Mouse (Mus musculus): Measurements from ENCODE around the gene Rps6kc1. TPM values are rescaled to one million over a fixed set of nuclear protein-coding genes. Genes with fewer than 3 reads are reported as not detected.

Gene Rps6kc1
- total and polyA plus RNA-seq, 2 experiments from 2014 or later: 21.0 to 35.9 TPM

DNA sequence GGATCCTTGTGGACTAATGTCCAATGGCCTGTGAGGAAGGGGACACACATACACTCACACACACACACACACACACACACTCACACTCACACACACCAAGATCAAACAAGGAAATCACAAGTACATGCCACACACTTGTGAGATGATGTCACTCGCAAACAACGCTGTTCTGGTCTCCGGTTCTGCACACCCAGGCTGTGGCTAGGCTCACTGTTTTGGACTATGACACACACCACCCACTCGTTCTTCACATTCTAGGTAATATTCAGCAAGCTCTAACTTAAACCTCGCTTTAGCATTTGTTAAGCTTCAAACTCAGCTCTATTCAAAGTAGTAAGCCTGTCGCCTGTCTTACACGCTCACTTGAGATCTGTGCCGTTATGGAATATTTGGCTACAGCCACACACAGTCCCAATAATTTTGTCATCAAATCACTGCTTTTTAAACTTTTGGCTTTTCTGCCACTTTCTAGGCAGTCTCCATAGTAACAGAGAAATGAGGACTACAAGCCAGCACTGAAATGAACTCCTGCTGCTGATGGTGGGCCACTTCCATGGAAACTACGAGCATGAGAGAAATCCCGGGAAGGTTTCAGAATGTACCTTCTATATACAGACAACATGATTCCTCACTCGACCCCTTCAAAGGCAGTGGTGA is 65.4 kb downstream of the Rps6kc1 start:
- no peaks in the 10 kb centered on the region for H3K9me3 ChIP-seq (ENCODE audit: low read length)
- no peak overlapping the region for H3K4me2 ChIP-seq (ENCODE audit: low read depth, low read length)
- no peaks in the 10 kb centered on the region; the same call in 1 of the 2 replicates for H3K4me1 ChIP-seq (ENCODE audit: insufficient read depth, low read length)
- H3K4me3 ChIP-seq (ENCODE audit: low read length): no peak overlapping the region
- H3K27ac ChIP-seq: peak overlapping the region; percentile 2; the same call in 1 of the 2 replicates
- no peak for TF ChIP-seq CTCF (IDR thresholded peaks at IDR 0.05; ENCODE audit: low read depth)
- no peaks in the 10 kb centered on the region for H3K36me3 ChIP-seq (ENCODE audit: insufficient read depth, low read length)
- ATAC-seq (peak; percentile 31; the same call in 1 of the 2 replicates), DNase-seq (ENCODE audit: low spot score) (no peak)
- H3K9ac ChIP-seq (replicated peaks; ENCODE audit: low read length): no peak overlapping the region
- WGBS: 72% methylated on average over 11 of the region's 11 CpGs
- no peaks in the 10 kb centered on the region for H3K27me3 ChIP-seq (ENCODE audit: insufficient read depth, low read length)

DNA sequence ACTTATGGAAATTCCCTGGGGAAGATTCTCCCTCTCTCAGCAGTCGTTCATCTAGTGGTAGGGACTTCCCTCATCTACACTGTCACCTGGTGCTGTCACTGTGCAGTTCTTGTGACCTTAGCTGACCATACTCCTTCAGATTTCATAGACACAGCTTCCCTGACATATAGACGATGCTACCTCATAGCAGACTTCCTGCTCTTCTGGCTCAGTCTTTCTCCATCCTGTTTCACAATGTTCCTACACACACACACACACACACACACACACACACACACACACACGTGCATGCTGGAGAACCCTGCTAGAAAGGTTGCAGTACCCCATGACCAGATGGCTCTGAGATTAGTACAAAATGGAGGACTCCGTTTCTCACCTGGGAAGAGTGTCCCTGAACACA is 66.2 kb downstream of the Rps6kc1 start:
- DNase-seq (ENCODE audit: low spot score): no peak
- Histone ChIP-seq H3K4me2 (ENCODE audit: low read depth, low read length) (no peak overlapping the region), H3K9me3 (ENCODE audit: low read length) (no peaks in the 10 kb centered on the region), H3K27ac (no peak overlapping the region), H3K36me3 (ENCODE audit: insufficient read depth, low read length) (no peaks in the 10 kb centered on the region; the same call in 1 of the 2 replicates), H3K4me3 (ENCODE audit: low read length) (no peak overlapping the region), H3K4me1 (ENCODE audit: insufficient read depth, low read length) (no peaks in the 10 kb centered on the region; the same call in 1 of the 2 replicates), H3K27me3 (ENCODE audit: insufficient read depth, low read length) (no peaks in the 10 kb centered on the region), H3K9ac (replicated peaks; ENCODE audit: low read length) (no peak overlapping the region)
- no peak for TF ChIP-seq CTCF (IDR thresholded peaks at IDR 0.05; ENCODE audit: low read depth)
- WGBS: 73% methylated on average over 4 of the region's 4 CpGs
- no peak for ATAC-seq

- Histone ChIP-seq H3K9me3 (ENCODE audit: low read length) (no peaks in the 10 kb centered on the region), H3K27me3 (ENCODE audit: insufficient read depth, low read length) (no peaks in the 10 kb centered on the region), H3K4me3 (ENCODE audit: low read length) (no peak overlapping the region), H3K4me1 (ENCODE audit: insufficient read depth, low read length) (no peaks in the 10 kb centered on the region; the same call in 1 of the 2 replicates), H3K9ac (replicated peaks; ENCODE audit: low read length) (no peak overlapping the region), H3K36me3 (ENCODE audit: insufficient read depth, low read length) (no peaks in the 10 kb centered on the region; the same call in 1 of the 2 replicates), H3K4me2 (ENCODE audit: low read depth, low read length) (no peak overlapping the region), H3K27ac (peak overlapping the region; percentile 51; the same call in 1 of the 2 replicates)
- DNase-seq (ENCODE audit: low spot score) (no peak), ATAC-seq (no peak)
- 70% methylated on average over 11 of the region's 11 CpGs for WGBS
- no peak for TF ChIP-seq CTCF (IDR thresholded peaks at IDR 0.05; ENCODE audit: low read depth)
These were observed 67.2 kb downstream of the Rps6kc1 start for GRCm38 (mm10) chr1:190844356-190844755.

DNA sequence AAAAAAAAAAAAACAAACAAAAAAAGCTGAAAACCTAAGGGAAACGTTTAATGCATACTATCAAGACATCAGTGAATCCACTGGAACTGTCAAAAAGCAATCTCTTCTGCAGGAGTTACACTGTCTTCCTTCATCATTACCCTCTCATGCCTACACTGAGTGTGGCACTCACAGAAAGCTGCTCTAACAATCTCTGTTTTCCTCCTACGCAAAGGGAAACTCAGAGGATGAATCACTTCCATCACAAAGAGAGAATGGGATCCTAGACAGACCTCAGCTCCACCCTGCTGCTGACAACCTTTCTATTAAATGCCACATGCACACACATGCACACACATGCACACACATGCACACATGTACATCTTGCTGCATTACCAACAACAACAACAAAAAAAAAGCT is 75.5 kb downstream of the Rps6kc1 start:
- Histone ChIP-seq H3K27ac (no peak overlapping the region), H3K36me3 (ENCODE audit: insufficient read depth, low read length) (peaks cover 5% of the 10 kb centered on the region; the same call in 1 of the 2 replicates), H3K4me1 (ENCODE audit: insufficient read depth, low read length) (no peaks in the 10 kb centered on the region), H3K4me3 (ENCODE audit: low read length) (no peak overlapping the region), H3K9me3 (ENCODE audit: low read length) (no peaks in the 10 kb centered on the region), H3K9ac (replicated peaks; ENCODE audit: low read length) (no peak overlapping the region), H3K27me3 (ENCODE audit: insufficient read depth, low read length) (no peaks in the 10 kb centered on the region), H3K4me2 (ENCODE audit: low read depth, low read length) (no peak overlapping the region)
- DNase-seq (ENCODE audit: low spot score): no peak
- ATAC-seq: no peak
- 84% methylated on average over 2 of the region's 2 CpGs for WGBS
- no peak for TF ChIP-seq CTCF (IDR thresholded peaks at IDR 0.05; ENCODE audit: low read depth)

GRCm38 (mm10) chr1:190834201-190834907 is 77.2 kb downstream of the Rps6kc1 start:
- no peak for ATAC-seq

DNA sequence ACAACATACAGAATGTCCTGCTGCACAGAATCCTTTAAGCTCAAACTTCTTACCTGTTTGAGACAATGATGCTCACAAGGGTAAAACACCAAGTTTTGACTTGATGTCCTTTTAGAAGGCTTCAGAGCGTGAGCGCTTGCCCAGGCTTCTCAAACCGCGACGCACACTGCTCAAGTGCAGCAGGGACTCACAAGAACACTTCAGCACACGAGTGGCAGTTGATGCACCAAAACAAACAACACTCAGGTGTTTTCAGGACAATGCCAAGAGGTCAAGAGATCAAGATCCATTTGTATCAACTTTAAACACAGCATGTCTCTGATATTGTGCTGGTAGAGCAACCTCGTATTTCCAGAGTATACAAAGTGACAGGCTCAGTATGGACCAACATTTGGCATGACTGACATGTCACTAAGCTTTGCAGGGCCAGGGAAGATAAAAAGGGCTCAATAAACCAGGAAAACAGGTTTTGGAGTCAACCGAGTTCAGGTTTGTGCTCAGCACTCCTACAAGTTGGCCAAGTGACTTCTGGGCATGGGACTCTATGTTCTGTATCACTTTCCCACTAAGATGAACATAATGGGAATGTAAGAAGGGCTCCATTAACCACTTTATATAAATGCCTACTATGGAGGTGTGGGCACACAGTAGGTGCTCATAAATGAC is 78.5 kb downstream of the Rps6kc1 start:
- 92% methylated on average over 8 of the region's 8 CpGs for WGBS
- no peak for TF ChIP-seq CTCF (IDR thresholded peaks at IDR 0.05; ENCODE audit: low read depth)
- 0 out of 2 replicates have a peak, but pooled peaks cover 5% of the 10 kb centered on the region for H3K36me3 ChIP-seq (ENCODE audit: insufficient read depth, low read length)
- H3K27me3 ChIP-seq (ENCODE audit: insufficient read depth, low read length): no peaks in the 10 kb centered on the region
- DNase-seq (ENCODE audit: low spot score) (no peak), ATAC-seq (no peak)
- H3K4me2 ChIP-seq (ENCODE audit: low read depth, low read length): no peak overlapping the region
- no peak overlapping the region for H3K27ac ChIP-seq
- no peak overlapping the region for H3K4me3 ChIP-seq (ENCODE audit: low read length)
- H3K9me3 ChIP-seq (ENCODE audit: low read length): no peaks in the 10 kb centered on the region
- no peak overlapping the region for H3K9ac ChIP-seq (replicated peaks; ENCODE audit: low read length)
- H3K4me1 ChIP-seq (ENCODE audit: insufficient read depth, low read length): no peaks in the 10 kb centered on the region

More at GRCm38 (mm10) chr1:190834201-190834907, 77.2 kb downstream of the Rps6kc1 start:
- 0 out of 2 replicates have a peak, but pooled peaks cover 5% of the 10 kb centered on the region for H3K36me3 ChIP-seq (ENCODE audit: insufficient read depth, low read length)
- H3K4me2 ChIP-seq (ENCODE audit: low read depth, low read length): no peak overlapping the region
- DNase-seq (ENCODE audit: low spot score): no peak
- no peaks in the 10 kb centered on the region for H3K9me3 ChIP-seq (ENCODE audit: low read length)
- 75% methylated on average over 7 of the region's 7 CpGs for WGBS
- H3K4me3 ChIP-seq (ENCODE audit: low read length): no peak overlapping the region
- no peaks in the 10 kb centered on the region for H3K4me1 ChIP-seq (ENCODE audit: insufficient read depth, low read length)
- H3K27me3 ChIP-seq (ENCODE audit: insufficient read depth, low read length): no peaks in the 10 kb centered on the region
- H3K9ac ChIP-seq (replicated peaks; ENCODE audit: low read length): no peak overlapping the region
- no peak for TF ChIP-seq CTCF (IDR thresholded peaks at IDR 0.05; ENCODE audit: low read depth)
- no peak overlapping the region for H3K27ac ChIP-seq

Measured in hindbrain, postnatal 0 days (tissue).